Mouse (Mus musculus) liver, postnatal 0 days (tissue): ENCODE results near the gene Nccrp1.

Experiments used
- CTCF ChIP-seq: sonication (generic); IDR thresholded peaks from 2 replicates; pipeline ENCODE4 v1.5.1; 2016; ENCODE audit warnings: antibody characterized with exemption, low read depth
- EP300 ChIP-seq: IDR thresholded peaks from 2 replicates; pipeline ENCODE4 v1.6.1; 2016; ENCODE audit warnings: antibody characterized with exemption, low read depth, mild to moderate bottlenecking

DNA sequence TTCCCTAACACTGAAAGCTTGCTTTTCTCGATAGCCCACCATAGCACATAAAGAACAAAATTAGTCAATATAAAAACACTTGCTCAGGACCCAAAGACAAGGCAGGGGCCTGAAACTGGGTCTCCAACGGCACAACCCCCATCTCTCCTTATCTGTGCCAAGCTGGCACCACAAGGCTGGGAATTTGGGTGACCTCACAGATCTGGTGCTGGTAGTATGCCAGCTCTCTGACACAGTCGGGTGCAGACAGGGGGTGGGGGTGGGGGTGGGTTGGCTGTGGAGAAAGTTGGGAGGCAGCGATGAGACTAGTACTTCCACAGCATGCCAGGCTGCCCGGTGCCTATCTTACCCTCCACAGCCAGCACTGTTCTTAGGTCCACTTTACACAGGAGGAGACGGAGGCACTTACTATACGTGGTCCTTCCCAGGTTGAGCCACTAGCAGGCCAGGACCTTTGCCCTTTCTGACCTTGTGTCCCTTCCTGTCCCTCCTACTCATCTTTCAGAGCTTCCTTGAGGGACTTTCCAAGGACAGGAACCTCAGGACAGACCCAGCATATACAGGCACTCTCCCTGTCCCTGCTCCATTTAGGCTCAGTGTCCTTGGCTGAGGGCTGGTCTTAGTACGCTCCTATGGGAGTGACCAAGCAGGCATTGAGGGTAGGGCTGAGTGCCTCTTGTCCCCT, 48.8 kb upstream of the Nccrp1 start:
- TF ChIP-seq EP300 (no peak), CTCF (no peak)
